Mouse (Mus musculus): ENCODE measurements around the gene Srrm1. TPM values are rescaled to one million over a fixed set of nuclear protein-coding genes. Genes with fewer than 3 reads are reported as not detected.
"Not testable (repeated sequence)": the region's sequence is repeated elsewhere in the genome, so short reads cannot be mapped to it uniquely, and the experiment has no call there.

The Srrm1 gene
- polyA plus RNA-seq, 1 experiment from 2014 or later = 225 TPM

DNA sequence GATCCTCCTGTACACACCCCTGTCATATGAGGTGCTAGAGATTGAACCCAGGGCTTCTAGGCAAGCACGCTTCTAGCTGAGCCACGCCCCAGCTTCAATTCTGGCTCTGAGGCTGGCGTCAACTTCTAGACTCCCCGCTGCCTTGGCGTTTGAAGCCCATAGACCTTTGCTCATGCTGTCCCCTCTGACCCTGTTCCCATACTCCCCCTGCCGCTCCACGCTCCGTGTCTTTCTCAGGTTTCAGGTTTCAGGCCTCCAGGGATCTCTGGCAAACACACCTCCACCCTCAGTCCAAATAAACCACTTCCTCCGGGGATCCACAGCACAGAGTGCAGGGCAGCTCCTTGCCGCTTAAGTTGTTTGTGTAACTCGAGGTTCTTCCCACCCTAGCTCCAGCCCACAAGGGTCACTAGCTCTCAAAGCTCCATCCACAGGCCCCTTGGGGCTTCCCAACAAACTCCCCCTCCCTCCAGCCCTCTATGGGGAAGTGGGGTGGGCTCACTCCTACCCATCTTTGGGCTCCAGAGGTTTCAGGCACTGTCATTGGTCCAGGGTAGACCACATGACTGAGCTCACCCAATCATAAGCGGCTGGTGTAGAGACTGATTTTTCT is 60.5 kb downstream of the Srrm1 start:
- Histone ChIP-seq H3K36me3 (no peaks in the 10 kb centered on the region), H3K27me3 (ENCODE audit: insufficient read depth, poor library complexity, severe bottlenecking) (no peaks in the 10 kb centered on the region), H3K27ac (peak overlapping the region; percentile 67; the same call in 1 of the 2 replicates), H3K4me3 (peak overlapping the region; percentile 26), H3K9me3 (no peaks in the 10 kb centered on the region), H3K4me1 (replicated peaks) (peaks cover 20% of the 10 kb centered on the region)
- WGBS = 9% methylated on average over 12 of the region's 12 CpGs
- DNase-seq (ENCODE audit: low spot score) = peak; percentile 74

DNA sequence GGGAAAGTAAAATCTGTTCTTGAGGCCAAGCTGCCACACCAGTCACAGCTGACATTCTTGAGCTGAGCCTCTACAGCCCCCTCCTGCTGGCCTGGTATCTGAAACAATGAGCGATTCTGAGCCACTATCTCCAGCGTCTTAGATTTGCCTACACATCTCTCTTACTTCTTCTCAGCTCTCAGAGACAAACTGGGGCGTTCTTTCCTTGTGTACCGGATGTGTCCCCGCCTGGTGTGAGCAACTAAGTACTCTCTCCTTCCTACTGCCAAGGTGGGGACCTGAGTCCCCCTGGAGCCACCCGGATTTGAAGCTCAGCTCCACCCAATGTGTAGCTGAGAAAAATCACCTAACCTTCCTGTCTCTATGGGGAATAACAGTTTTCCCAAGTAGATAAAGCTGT is 61.3 kb downstream of the Srrm1 start:
- 47% methylated on average over 6 of the region's 6 CpGs for WGBS
- Histone ChIP-seq H3K36me3 (no peaks in the 10 kb centered on the region), H3K9me3 (no peaks in the 10 kb centered on the region), H3K4me1 (replicated peaks) (peaks cover 24% of the 10 kb centered on the region), H3K4me3 (no peak overlapping the region), H3K27ac (peak overlapping the region; percentile 35; the same call in 1 of the 2 replicates), H3K27me3 (ENCODE audit: insufficient read depth, poor library complexity, severe bottlenecking) (no peaks in the 10 kb centered on the region)
- no peak for DNase-seq (ENCODE audit: low spot score)

DNA sequence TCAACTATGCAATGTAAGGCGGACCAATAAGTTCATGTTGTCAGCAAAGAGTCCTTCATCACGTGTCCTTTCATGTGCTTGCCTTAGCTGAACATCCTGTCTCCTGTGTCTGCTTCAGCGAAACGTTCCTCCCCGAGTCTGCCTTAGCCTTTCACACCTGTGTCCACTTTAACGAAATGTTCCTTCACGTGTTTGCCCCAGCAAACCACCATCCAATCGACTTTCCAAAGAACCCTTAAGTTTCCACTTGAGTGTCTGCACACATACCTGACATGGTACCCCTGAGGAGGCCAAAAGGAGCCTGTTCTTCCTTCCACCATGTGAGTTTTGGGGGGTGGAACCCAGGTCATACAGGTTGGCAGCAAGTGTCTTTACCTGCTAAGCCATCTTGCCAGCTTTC is 61.9 kb downstream of the Srrm1 start:
- peaks cover 30% of the 10 kb centered on the region for H3K4me1 ChIP-seq (replicated peaks)
- no peaks in the 10 kb centered on the region for H3K27me3 ChIP-seq (ENCODE audit: insufficient read depth, poor library complexity, severe bottlenecking)
- WGBS = 92% methylated on average over 8 of the region's 8 CpGs
- no peak for DNase-seq (ENCODE audit: low spot score)
- no peak overlapping the region for H3K27ac ChIP-seq
- H3K36me3 ChIP-seq = no peaks in the 10 kb centered on the region
- H3K4me3 ChIP-seq = no peak overlapping the region
- no peaks in the 10 kb centered on the region for H3K9me3 ChIP-seq

DNA sequence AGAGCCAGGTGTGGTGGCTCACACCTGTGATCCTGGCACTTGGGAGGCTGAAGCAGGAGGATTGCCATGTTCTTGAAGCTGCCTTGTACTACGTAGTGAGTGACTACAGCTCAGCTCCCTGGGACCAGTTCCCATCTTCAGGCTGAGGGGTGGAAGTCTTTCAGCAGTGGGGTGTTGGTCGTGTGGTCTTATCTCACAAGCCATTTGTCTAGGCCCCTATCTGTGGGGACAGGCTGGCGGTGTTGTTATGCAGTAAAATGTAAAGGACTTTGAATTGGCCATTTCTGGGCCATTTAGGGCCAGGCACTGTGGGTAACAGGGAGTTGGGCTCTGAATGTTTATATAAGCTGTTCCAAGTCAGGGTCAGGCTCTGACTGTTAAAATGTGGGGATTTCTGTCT is 65.1 kb downstream of the Srrm1 start:
- no peaks in the 10 kb centered on the region for H3K27me3 ChIP-seq (ENCODE audit: insufficient read depth, poor library complexity, severe bottlenecking)
- H3K36me3 ChIP-seq = no peaks in the 10 kb centered on the region
- 63% methylated on average over 3 of the region's 3 CpGs for WGBS
- H3K27ac ChIP-seq = peak overlapping the region; percentile 72
- no peak for DNase-seq (ENCODE audit: low spot score)
- H3K9me3 ChIP-seq = no peaks in the 10 kb centered on the region
- H3K4me3 ChIP-seq = no peak overlapping the region
- peaks cover 37% of the 10 kb centered on the region for H3K4me1 ChIP-seq (replicated peaks)

DNA sequence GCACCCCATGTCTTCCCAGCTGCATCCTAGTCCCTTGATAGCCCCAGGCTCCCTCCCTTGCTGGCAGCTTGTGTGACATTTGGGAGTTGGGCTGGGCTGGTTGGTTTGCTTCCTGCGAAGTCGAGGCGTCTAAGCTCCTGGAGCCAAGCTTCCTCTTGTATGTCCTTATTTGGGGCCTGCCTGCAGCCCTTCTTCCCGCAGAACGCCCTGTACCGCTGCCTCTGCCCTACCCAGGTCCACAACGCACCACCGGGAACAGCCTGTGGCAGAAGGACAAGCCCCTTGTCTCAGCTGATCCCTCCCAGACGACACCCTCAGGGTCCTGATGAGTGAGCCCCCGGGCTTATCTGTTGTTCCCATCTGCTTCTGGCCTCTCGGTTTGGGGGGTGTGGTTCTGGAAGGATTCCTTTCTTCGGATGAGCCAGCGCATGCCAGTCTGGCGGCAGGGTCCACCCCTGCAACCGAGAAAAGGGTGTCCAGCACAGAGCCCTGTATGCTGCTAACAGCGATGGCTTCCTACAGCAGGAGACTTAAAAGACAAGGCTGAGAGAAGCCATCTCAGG is 66.2 kb downstream of the Srrm1 start:
- peak overlapping the region; percentile 72 for H3K27ac ChIP-seq
- peaks cover 29% of the 10 kb centered on the region for H3K4me1 ChIP-seq (replicated peaks)
- no peaks in the 10 kb centered on the region for H3K36me3 ChIP-seq
- no peak overlapping the region; the same call in 1 of the 2 replicates for H3K4me3 ChIP-seq
- no peaks in the 10 kb centered on the region for H3K9me3 ChIP-seq
- no peaks in the 10 kb centered on the region for H3K27me3 ChIP-seq (ENCODE audit: insufficient read depth, poor library complexity, severe bottlenecking)
- DNase-seq (ENCODE audit: low spot score) = peak; percentile 35
- WGBS = 10% methylated on average over 16 of the region's 16 CpGs

DNA sequence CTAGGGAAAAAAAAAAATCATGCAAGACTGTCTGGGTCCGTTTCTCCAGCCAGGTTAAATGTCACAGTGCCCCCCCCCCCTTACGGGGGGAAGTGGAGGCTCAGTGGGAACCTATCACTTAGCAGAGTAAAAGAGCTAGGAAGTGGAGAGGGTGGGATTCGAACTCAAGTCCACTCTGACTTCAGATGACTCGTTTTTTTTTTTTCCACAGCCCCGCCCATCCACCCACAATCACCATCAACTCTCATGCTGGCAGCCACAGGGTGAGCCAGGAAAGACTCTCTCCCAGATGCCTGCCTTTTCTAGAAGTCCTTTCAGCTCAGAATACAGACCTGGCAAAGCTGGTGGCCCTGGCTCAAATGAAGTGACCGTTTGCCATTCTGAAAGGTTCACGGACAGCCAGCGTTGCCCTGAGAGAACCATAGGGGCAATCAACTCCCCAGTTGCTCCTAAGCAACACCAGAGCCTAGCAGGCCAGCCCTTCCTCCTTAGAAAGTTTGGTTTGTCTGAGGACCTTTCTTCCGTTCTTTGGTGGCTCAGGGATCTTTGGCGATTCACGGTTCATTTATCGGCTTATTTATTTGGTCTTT is 67.0 kb downstream of the Srrm1 start:
- Histone ChIP-seq H3K36me3 (no peaks in the 10 kb centered on the region), H3K27ac (peak overlapping the region; percentile 72)
- WGBS = 64% methylated on average over 12 of the region's 12 CpGs

DNA sequence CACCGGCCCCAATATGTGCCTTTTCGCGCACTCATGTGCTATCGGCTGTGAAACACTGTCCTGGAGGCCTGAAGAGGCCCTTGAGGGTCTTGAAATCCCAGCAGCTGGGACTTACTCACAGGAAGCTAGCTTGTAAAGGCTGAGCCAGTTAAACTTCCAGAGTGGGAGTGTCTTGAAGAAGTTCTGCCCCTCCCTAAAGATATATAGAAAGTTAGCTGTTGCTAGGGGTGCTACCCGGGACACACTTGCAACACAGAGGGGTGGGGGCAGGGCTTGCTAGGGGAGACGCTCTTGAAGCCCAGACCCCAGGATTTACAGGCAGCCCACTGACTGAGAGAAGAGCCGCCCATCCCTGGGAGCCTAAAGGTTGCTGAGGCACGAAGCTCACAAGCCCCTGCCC is 67.7 kb downstream of the Srrm1 start:
- Histone ChIP-seq H3K4me3 (no peak overlapping the region), H3K9me3 (no peaks in the 10 kb centered on the region), H3K27me3 (ENCODE audit: insufficient read depth, poor library complexity, severe bottlenecking) (no peaks in the 10 kb centered on the region), H3K36me3 (no peaks in the 10 kb centered on the region), H3K4me1 (replicated peaks) (peaks cover 24% of the 10 kb centered on the region), H3K27ac (no peak overlapping the region)
- DNase-seq (ENCODE audit: low spot score) = no peak
- 56% methylated on average over 8 of the region's 8 CpGs for WGBS

More for the DNA sequence above, 67.0 kb downstream of the Srrm1 start:
- Histone ChIP-seq H3K9me3 (no peaks in the 10 kb centered on the region), H3K27me3 (ENCODE audit: insufficient read depth, poor library complexity, severe bottlenecking) (no peaks in the 10 kb centered on the region), H3K4me3 (no peak overlapping the region), H3K4me1 (replicated peaks) (peaks cover 24% of the 10 kb centered on the region)
- no peak for DNase-seq (ENCODE audit: low spot score)

DNA sequence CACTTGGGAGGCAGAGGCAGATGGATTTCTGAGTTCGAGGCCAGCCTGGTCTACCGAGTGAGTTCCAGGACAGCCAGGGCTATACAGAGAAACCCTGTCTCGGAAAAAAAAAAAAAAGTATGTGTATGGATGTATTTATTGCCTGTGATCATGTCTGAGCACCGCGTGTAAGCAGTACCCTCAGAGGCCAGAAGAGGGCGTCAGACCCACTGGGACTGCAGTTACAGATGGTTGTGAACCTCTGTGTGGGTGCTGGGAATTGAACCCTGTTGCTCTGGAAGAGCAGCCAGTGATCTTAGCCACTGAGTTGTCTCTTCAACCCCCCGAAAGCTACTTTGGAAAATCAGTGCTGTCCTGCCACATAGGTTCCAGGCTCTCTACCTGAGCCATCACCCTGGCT is 69.2 kb downstream of the Srrm1 start:
- H3K36me3 ChIP-seq = no peaks in the 10 kb centered on the region
- 88% methylated on average over 7 of the region's 7 CpGs for WGBS
- H3K27me3 ChIP-seq (ENCODE audit: insufficient read depth, poor library complexity, severe bottlenecking) = no peaks in the 10 kb centered on the region
- H3K4me3 ChIP-seq = no peak overlapping the region
- peaks cover 24% of the 10 kb centered on the region for H3K4me1 ChIP-seq (replicated peaks)
- no peak overlapping the region for H3K27ac ChIP-seq
- no peak for DNase-seq (ENCODE audit: low spot score)
- no peaks in the 10 kb centered on the region for H3K9me3 ChIP-seq

DNA sequence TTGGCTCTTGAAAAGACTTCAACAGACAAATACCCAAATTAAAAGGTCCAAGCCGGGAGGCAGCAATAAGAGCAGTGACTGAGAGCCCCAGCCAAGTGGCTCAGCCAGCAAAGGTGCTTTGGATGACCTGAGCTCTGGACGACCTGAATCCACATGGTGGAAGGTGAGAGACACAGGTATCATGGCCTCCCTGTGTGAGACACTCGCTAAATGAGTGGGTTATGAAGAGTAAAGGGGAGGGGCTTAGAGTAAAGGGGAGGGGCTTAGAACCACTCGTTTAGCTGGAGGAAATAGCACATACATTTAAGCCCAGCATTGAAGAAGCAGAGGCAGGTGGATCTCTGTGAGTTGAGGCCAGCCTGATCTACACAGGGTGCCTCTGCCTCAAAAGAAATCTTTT is 69.7 kb downstream of the Srrm1 start:
- no peak overlapping the region for H3K27ac ChIP-seq
- DNase-seq (ENCODE audit: low spot score) = no peak
- H3K9me3 ChIP-seq = no peaks in the 10 kb centered on the region
- no peaks in the 10 kb centered on the region for H3K27me3 ChIP-seq (ENCODE audit: insufficient read depth, poor library complexity, severe bottlenecking)
- H3K4me1 ChIP-seq (replicated peaks) = peaks cover 21% of the 10 kb centered on the region
- no peaks in the 10 kb centered on the region for H3K36me3 ChIP-seq
- WGBS = 81% methylated on average over 4 of the region's 4 CpGs
- H3K4me3 ChIP-seq = no peak overlapping the region

DNA sequence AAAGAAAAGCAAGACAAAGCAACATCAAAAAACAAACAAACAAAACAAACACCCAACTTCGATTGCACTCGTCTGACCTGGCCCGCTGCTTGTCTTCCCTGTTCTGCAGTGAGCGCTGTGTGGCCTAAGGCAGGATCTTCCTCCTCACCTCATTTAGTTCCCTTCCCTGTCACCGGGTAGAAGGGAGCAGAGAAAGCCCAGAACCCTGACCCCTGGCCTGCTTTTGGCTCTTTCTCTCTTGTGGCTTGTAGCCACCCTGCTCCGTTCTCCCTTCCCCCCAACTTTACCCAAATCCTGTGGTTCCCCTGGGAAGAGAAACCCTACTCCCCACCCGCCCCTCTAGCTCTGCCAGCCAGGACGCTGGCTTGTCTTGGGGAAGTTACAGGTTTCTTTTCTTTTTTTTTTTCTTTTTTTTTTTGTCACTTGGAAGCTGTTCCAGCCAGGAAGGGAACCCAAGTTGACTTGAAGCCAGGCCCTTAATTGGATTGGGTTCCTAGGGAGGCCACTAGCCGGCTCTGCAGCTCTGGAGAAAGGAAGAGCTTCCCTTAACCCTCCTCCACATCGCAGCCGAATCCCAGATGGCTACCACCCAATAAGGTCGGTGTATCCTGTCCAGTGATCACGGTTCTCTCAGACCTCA is 70.3 kb downstream of the Srrm1 start:
- 58% methylated on average over 13 of the region's 13 CpGs for WGBS
- H3K27me3 ChIP-seq (ENCODE audit: insufficient read depth, poor library complexity, severe bottlenecking) = no peaks in the 10 kb centered on the region
- no peak overlapping the region for H3K4me3 ChIP-seq

DNA sequence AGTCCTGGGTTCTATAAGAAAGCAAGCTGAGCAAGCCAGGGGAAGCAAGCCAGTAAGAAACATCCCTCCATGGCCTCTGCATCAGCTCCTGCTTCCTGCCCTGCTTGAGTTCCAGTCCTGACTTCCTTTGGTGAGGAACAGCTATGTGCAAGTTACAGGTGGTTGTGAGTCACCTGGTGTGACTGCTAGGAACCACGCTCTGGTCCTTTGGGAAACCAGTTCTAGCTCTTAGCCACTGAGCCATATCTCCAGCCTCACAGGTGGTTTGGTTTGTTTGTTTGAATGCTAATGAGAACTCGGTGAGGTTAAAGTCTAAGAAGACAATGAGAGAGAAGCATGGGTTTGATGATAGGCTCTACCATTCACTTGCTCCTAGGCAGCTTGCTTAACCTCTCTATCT is 73.1 kb downstream of the Srrm1 start:
- not testable (repeated sequence) for H3K4me1 ChIP-seq (replicated peaks); DNase-seq (ENCODE audit: low spot score); H3K27ac ChIP-seq; H3K4me3 ChIP-seq; H3K9me3 ChIP-seq; H3K27me3 ChIP-seq (ENCODE audit: insufficient read depth, poor library complexity, severe bottlenecking); H3K36me3 ChIP-seq
- 65% methylated on average over 2 of the region's 2 CpGs for WGBS

More for the DNA sequence above, 70.3 kb downstream of the Srrm1 start:
- H3K27ac ChIP-seq = no peak overlapping the region
- no peaks in the 10 kb centered on the region for H3K9me3 ChIP-seq
- H3K36me3 ChIP-seq = no peaks in the 10 kb centered on the region
- H3K4me1 ChIP-seq (replicated peaks) = peaks cover 20% of the 10 kb centered on the region
- no peak for DNase-seq (ENCODE audit: low spot score)

DNA sequence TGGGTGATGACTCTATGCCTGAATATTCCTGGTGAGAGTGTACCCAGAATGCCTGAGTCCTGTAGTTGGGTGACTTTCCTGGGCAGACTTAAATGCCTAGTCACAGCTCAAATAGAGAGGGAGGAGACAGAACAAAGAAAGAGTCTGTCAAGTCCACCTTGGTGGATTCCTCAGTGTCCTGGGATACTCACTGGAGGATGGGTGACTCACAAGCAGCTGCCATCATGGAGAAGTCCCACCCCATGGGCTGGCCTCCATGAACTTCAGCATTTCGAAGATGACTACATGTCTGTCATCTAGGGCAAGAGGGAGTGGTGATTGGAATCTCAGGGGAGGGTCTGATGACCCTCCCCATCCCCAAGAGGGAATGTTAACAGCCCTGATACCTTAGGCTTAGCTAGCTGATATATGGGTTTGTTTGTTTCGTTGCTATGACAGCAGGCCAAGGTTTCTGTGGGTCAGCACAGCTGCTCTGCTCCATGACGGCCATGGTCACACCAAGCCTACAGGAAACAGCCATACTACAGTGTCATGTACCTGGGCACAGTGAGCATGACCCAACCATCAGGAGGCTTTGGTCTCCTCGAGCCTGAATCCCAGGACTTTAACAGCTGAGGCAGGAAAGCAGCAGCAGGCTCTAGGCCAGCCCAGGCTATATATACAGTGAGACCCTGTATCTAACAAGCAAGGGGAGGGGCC is 76.3 kb downstream of the Srrm1 start:
- H3K4me3 ChIP-seq = no peak overlapping the region
- no peaks in the 10 kb centered on the region for H3K36me3 ChIP-seq
- DNase-seq (ENCODE audit: low spot score) = no peak
- peaks cover 25% of the 10 kb centered on the region for H3K27me3 ChIP-seq (ENCODE audit: insufficient read depth, poor library complexity, severe bottlenecking)
- H3K9me3 ChIP-seq = no peaks in the 10 kb centered on the region
- H3K4me1 ChIP-seq (replicated peaks) = peaks cover 13% of the 10 kb centered on the region
- no peak overlapping the region for H3K27ac ChIP-seq
- 70% methylated on average over 4 of the region's 4 CpGs for WGBS

DNA sequence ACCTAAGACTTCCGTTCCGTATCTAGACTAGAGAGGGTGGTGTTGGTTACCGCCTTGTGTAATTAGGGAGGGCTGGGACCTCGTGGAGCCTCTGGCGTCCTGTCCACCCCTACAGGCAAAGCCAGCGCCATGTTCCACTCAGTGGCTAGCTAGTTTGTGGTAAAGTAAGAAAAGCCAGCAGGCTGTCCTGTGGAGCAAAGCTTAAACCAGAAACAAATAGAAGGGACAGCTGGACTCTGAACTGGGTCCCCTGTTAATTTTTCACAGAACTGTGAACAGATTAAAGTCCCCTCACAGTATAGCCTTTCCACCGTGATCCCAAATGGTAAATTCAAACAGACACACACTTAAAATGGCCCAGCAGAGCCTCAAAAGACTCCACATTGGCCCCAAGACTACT is 78.4 kb downstream of the Srrm1 start:
- Histone ChIP-seq H3K36me3 (peaks cover 7% of the 10 kb centered on the region; the same call in 1 of the 2 replicates), H3K4me1 (replicated peaks) (peaks cover 31% of the 10 kb centered on the region), H3K9me3 (no peaks in the 10 kb centered on the region), H3K4me3 (no peak overlapping the region), H3K27ac (no peak overlapping the region), H3K27me3 (ENCODE audit: insufficient read depth, poor library complexity, severe bottlenecking) (peaks cover 25% of the 10 kb centered on the region)
- no peak for DNase-seq (ENCODE audit: low spot score)
- 74% methylated on average over 7 of the region's 7 CpGs for WGBS
